Mouse (Mus musculus): ENCODE measurements at regions not wholly inside any gene's neighbourhood (a gene's known extent, or its start where the extent isn't known, plus 50 kb on each side); places are given as distances from the start of the nearest gene placed in this dataset.

DNA sequence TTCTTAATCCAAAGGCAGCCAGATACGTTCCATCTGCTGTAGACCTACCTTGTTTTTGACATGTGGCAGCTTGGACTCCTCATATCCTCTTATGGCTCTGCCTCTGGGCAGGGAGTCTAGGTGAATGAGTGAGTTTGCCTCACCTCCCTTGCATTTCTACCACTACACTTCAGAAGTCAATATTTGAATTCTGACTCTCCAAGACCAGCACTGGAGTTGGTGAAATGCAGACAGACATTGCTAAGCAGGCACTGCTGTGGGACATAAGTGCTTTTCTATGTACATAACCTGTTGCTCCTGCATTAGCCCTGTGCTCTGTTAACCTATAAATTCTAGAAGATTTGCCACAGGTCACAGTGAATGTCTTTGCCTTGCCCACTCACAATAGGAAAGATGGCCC lies 53.3 kb upstream of the Wdr1 start:
- CTCF ChIA-PET: interaction anchor here in 1 of 4 experiments (1.0 kb wide), 1 partner anchor 38 kb away, joined by 3 read pairs; no protein-coding TSS in a partner anchor
- POLR2A ChIA-PET: interaction anchor here in 1 of 4 experiments (1.1 kb wide), 1 partner anchor 25 kb away, joined by 6 read pairs; no protein-coding TSS in a partner anchor

All from embryonic stem cell, embryonic (primary cell).